Mouse (Mus musculus) liver, embryonic 16.5 days (tissue): ENCODE results near the gene Snrk. TPM values are rescaled to one million over a fixed set of nuclear protein-coding genes. Genes with fewer than 3 reads are reported as not detected.

Source experiments
- ATAC-seq: fragments of 200-750 bp; cut with Nextera tagmentation; 2 replicates; pipeline ENCODE4 v1.8.0; 2017; ENCODE audit warnings: low read depth, mild to moderate bottlenecking, moderate number of reproducible peaks, moderate library complexity
- H3K27ac ChIP-seq: fragments of 300-500 bp; sonication (generic); 2 replicates; pipeline ENCODE4 v1.5.1; 2014; ENCODE audit warnings: mild to moderate bottlenecking, low read length
- H3K27me3 ChIP-seq: fragments of 300-500 bp; sonication (generic); 2 replicates; pipeline ENCODE4 v1.6.1; 2014; ENCODE audit warnings: low read depth, low read length, mixed read lengths; ENCODE audit not compliant: control insufficient read depth, insufficient read depth
- H3K36me3 ChIP-seq: fragments of 300-500 bp; sonication (generic); 2 replicates; pipeline ENCODE4 v1.6.1; 2014; ENCODE audit warnings: mild to moderate bottlenecking; ENCODE audit not compliant: control insufficient read depth, insufficient read depth
- H3K4me1 ChIP-seq: fragments of 300-500 bp; sonication (generic); 2 replicates; pipeline ENCODE4 v1.6.1; 2014; ENCODE audit warnings: low read depth, low read length, mixed read lengths; ENCODE audit not compliant: control insufficient read depth
- H3K4me2 ChIP-seq: fragments of 300-500 bp; sonication (generic); 2 replicates; pipeline ENCODE4 v1.6.1; 2014; ENCODE audit warnings: low read depth, low read length, mixed read lengths
- H3K4me3 ChIP-seq: fragments of 300-500 bp; sonication (generic); 2 replicates; pipeline ENCODE4 v1.5.1; 2014; ENCODE audit warnings: low read depth, mild to moderate bottlenecking, low read length
- H3K9ac ChIP-seq: fragments of 300-500 bp; sonication (generic); 2 replicates; pipeline ENCODE4 v1.6.1; 2014; ENCODE audit warnings: low read depth, low read length
- H3K9me3 ChIP-seq: fragments of 300-500 bp; sonication (generic); replicated peaks from 2 replicates; pipeline ENCODE4 v1.6.1; 2016; ENCODE audit warnings: low read length; ENCODE audit not compliant: control insufficient read depth
- WGBS: fragments of 180-500 bp; shearing (Covaris S2); extraction: QIAGEN DNeasy Blood & Tissue Kit; methylation state at CpG from one replicate; pipeline ENCODE4 v1.1.7; 2014; ENCODE audit not compliant: insufficient replicate concordance; 5-methylcytosine and 5-hydroxymethylcytosine counted together
- polyA plus RNA-seq: library from polyadenylated mRNA; unstranded; fragments of >200 nt; fragmentation: Nextera tagmentation; extraction: Ambion mirVana; gene quantifications from 2 replicates; pipeline ENCODE4 v1.2.1, GENCODE M21; 2015

The Snrk gene
- polyA plus RNA-seq, 1 experiment from 2014 or later, result 20.1 TPM

DNA sequence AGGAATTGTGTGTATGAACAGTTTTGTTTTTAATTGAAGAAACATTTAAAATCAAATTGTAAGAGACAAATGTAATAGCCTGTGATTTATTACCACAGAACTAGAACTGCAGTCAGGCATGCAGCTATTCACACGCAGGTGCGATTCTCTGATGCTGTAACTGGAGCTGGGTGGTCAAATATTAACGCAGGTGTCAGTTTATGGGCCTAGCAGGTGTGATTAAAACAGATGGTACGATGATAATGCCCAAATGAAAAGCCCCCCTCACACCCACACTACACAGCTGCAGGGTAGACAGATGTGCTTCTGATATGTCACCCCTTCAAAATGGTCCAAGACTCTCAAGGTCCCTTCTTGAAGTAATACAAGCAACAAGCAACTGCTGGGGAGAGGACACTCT lies 15.9 kb upstream of the Snrk start:
- no peaks in the 10 kb centered on the region for H3K36me3 ChIP-seq
- H3K27me3 ChIP-seq, result no peaks in the 10 kb centered on the region
- H3K4me3 ChIP-seq, result no peak overlapping the region
- no peak overlapping the region for H3K4me2 ChIP-seq
- H3K27ac ChIP-seq, result no peak overlapping the region
- WGBS, result 57% methylated on average over 4 of the region's 4 CpGs
- no peaks in the 10 kb centered on the region for H3K9me3 ChIP-seq
- no peak overlapping the region for H3K9ac ChIP-seq
- H3K4me1 ChIP-seq, result peaks cover 13% of the 10 kb centered on the region
- no peak for ATAC-seq

DNA sequence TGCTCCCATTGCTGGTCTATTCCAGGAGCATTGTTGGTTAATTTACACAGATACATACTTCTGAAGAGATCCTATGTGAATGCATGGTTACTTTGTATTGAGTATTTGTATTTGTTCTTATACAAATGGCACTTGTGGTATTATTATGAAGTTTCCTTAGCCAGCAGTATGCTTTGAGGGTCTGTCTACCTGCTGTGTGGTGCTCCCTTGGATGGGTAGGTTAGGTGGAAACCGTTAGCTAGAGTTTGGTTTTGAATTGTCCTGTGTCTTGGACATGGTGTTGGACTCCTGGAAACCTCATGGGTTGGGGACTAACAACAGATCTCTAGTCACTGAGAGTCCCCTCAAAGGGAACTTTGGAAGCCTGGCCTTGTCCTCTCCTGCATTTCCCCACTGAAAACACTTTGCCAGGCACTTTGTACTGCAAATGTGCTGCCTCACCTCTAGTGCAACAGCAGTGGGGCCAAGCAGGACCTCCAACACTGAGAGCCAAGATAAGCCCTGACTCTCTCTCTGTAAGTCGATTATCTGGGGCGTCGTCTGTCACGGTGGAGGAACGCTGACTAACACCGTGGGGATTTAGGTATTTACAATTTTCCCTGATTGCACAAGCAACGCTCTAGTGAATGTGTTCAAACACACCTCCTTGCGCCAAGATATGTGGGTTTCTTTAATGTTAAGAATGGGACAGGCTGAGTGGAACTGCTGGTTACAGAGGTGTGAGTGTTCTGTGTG lies 13.3 kb upstream of the Snrk start:
- 16% methylated on average over 9 of the region's 9 CpGs for WGBS
- peaks cover 13% of the 10 kb centered on the region for H3K4me1 ChIP-seq
- no peaks in the 10 kb centered on the region; the same call in 1 of the 2 replicates for H3K27me3 ChIP-seq
- no peaks in the 10 kb centered on the region for H3K36me3 ChIP-seq
- H3K4me3 ChIP-seq, result no peak overlapping the region
- peak; percentile 94 for ATAC-seq
- no peak overlapping the region for H3K4me2 ChIP-seq
- H3K9me3 ChIP-seq, result no peaks in the 10 kb centered on the region
- H3K27ac ChIP-seq, result peak overlapping the region; percentile 37; the same call in 1 of the 2 replicates
- no peak overlapping the region for H3K9ac ChIP-seq

DNA sequence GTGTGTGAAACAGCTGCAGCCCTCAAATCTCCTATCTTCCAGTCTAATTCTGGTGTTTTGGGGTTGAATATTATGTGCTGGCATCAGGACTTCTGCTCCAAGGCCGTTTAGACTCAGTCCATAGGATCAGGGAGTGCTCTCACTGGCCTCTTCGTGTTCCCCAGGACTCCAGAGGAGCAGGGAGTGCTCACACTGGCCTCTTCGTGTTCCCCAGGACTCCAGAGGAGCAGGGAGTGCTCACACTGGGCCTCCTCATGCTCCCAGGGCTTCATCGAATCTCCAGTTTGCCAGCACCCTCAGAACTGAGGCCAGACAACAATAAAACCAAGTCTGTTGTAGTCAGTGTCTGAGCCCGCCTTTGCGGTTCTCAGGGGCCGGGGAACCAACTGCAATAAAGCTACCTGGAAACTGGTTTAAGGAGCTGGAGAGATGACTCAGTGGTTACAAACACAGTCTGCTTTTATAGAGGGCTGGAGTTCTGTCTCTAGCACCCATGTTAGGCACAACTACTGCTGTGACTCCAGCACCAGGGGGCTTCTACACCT lies 12.7 kb upstream of the Snrk start:
- Histone ChIP-seq H3K9me3 (no peaks in the 10 kb centered on the region), H3K36me3 (no peaks in the 10 kb centered on the region), H3K27me3 (no peaks in the 10 kb centered on the region; the same call in 1 of the 2 replicates), H3K9ac (no peak overlapping the region), H3K4me2 (no peak overlapping the region), H3K27ac (peak overlapping the region; percentile 37; the same call in 1 of the 2 replicates), H3K4me3 (no peak overlapping the region), H3K4me1 (peaks cover 13% of the 10 kb centered on the region)
- 47% methylated on average over 7 of the region's 7 CpGs for WGBS
- no peak for ATAC-seq

- no peaks in the 10 kb centered on the region for H3K9me3 ChIP-seq
- H3K4me1 ChIP-seq, result peaks cover 13% of the 10 kb centered on the region
- 56% methylated on average over 7 of the region's 7 CpGs for WGBS
- no peak for ATAC-seq
- H3K9ac ChIP-seq, result no peak overlapping the region
- H3K36me3 ChIP-seq, result no peaks in the 10 kb centered on the region
- H3K4me2 ChIP-seq, result no peak overlapping the region
- no peaks in the 10 kb centered on the region; the same call in 1 of the 2 replicates for H3K27me3 ChIP-seq
- H3K27ac ChIP-seq, result no peak overlapping the region
- H3K4me3 ChIP-seq, result no peak overlapping the region
Measured at GRCm38 (mm10) chr9:122107701-122108375, 9.2 kb upstream of the Snrk start.

GRCm38 (mm10) chr9:122109553-122110225 lies 7.4 kb upstream of the Snrk start:
- WGBS, result 45% methylated on average over 8 of the region's 8 CpGs
- H3K27ac ChIP-seq, result no peak overlapping the region

GRCm38 (mm10) chr9:122110508-122110907 lies 6.6 kb upstream of the Snrk start:
- Histone ChIP-seq H3K9ac (no peak overlapping the region), H3K9me3 (no peaks in the 10 kb centered on the region), H3K36me3 (no peaks in the 10 kb centered on the region), H3K27ac (no peak overlapping the region), H3K4me2 (no peak overlapping the region), H3K27me3 (no peaks in the 10 kb centered on the region; the same call in 1 of the 2 replicates), H3K4me3 (no peak overlapping the region), H3K4me1 (no peaks in the 10 kb centered on the region; the same call in 1 of the 2 replicates)
- ATAC-seq, result no peak
- WGBS, result 77% methylated on average over 6 of the region's 6 CpGs

More at GRCm38 (mm10) chr9:122109553-122110225, 7.4 kb upstream of the Snrk start:
- no peaks in the 10 kb centered on the region; the same call in 1 of the 2 replicates for H3K4me1 ChIP-seq
- no peak overlapping the region for H3K4me3 ChIP-seq
- no peak for ATAC-seq
- no peak overlapping the region for H3K4me2 ChIP-seq
- H3K36me3 ChIP-seq, result no peaks in the 10 kb centered on the region
- no peaks in the 10 kb centered on the region for H3K9me3 ChIP-seq
- no peaks in the 10 kb centered on the region; the same call in 1 of the 2 replicates for H3K27me3 ChIP-seq
- no peak overlapping the region for H3K9ac ChIP-seq

DNA sequence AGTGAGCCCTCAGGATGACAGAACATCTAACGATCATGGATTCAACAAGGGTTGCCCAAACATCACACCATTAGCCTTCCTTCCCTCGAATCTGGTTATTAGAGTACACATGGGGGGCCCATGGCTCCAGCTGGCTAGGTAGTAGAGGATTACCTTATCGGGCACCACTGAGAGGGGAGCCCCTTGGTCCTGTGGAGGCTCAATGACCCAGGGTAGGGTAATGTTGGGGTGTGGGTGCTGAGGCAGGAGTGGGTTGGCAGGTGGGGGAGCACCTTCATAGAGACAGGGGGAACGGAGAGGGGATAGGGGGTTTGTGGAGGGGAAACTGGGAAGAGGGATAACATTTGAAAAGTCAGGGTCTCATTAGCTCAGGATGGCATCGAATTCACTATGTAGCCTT lies 6.1 kb upstream of the Snrk start:
- Histone ChIP-seq H3K9me3 (no peaks in the 10 kb centered on the region), H3K36me3 (no peaks in the 10 kb centered on the region), H3K4me3 (no peak overlapping the region), H3K4me1 (no peaks in the 10 kb centered on the region; the same call in 1 of the 2 replicates), H3K27ac (no peak overlapping the region), H3K4me2 (no peak overlapping the region), H3K27me3 (no peaks in the 10 kb centered on the region; the same call in 1 of the 2 replicates), H3K9ac (no peak overlapping the region)
- ATAC-seq, result no peak
- 55% methylated on average over 5 of the region's 5 CpGs for WGBS

- Histone ChIP-seq H3K4me1 (peaks cover 10% of the 10 kb centered on the region), H3K9ac (no peak overlapping the region), H3K27ac (peak overlapping the region; percentile 33; the same call in 1 of the 2 replicates), H3K27me3 (no peaks in the 10 kb centered on the region), H3K9me3 (no peaks in the 10 kb centered on the region), H3K36me3 (no peaks in the 10 kb centered on the region), H3K4me3 (no peak overlapping the region), H3K4me2 (no peak overlapping the region)
- no peak for ATAC-seq
- WGBS, result 46% methylated on average over 4 of the region's 4 CpGs
Measured at GRCm38 (mm10) chr9:122115552-122115951, 1.5 kb upstream of the Snrk start.
